Mouse (Mus musculus) limb, embryonic 14.5 days (tissue): ENCODE results near the gene Ctla4. TPM values are rescaled to one million over a fixed set of nuclear protein-coding genes. Genes with fewer than 3 reads are reported as not detected.
A peak's percentile ranks its signal among the peaks of the same experiment; 100 is the strongest.

Source experiments
- ATAC-seq: fragments of 200-750 bp; cut with Nextera tagmentation; 2 replicates; pipeline ENCODE4 v1.8.0; 2017; ENCODE audit warnings: low read depth, moderate number of reproducible peaks, moderate TSS enrichment; ENCODE audit not compliant: low FRiP score
- DNase-seq: peaks from one replicate; pipeline ENCODE4 v3.0.0-alpha.2; 2015; ENCODE audit warnings: low spot score
- H3K27ac ChIP-seq: fragments of 300-500 bp; sonication (generic); replicated peaks from 2 replicates; pipeline ENCODE4 v1.5.1; 2014; ENCODE audit warnings: low read depth, mild to moderate bottlenecking, low read length, moderate library complexity, mixed read lengths
- H3K27me3 ChIP-seq: fragments of 300-500 bp; sonication (generic); 2 replicates; pipeline ENCODE4 v1.6.1; 2014; ENCODE audit warnings: low read length, mixed read lengths; ENCODE audit not compliant: control insufficient read depth, insufficient read depth
- H3K36me3 ChIP-seq: fragments of 300-500 bp; sonication (generic); 2 replicates; pipeline ENCODE4 v1.6.1; 2014; ENCODE audit warnings: mild to moderate bottlenecking, low read length, moderate library complexity, mixed read lengths; ENCODE audit not compliant: control insufficient read depth, insufficient read depth
- H3K4me1 ChIP-seq: fragments of 300-500 bp; sonication (generic); 2 replicates; pipeline ENCODE4 v1.6.1; 2014; ENCODE audit warnings: antibody characterized with exemption, low read length, mixed read lengths; ENCODE audit not compliant: control insufficient read depth, insufficient read depth
- H3K4me2 ChIP-seq: fragments of 300-500 bp; sonication (generic); replicated peaks from 2 replicates; pipeline ENCODE4 v1.6.1; 2014; ENCODE audit warnings: low read depth, mild to moderate bottlenecking, low read length, moderate library complexity; ENCODE audit not compliant: severe bottlenecking
- H3K4me3 ChIP-seq: fragments of 300-500 bp; sonication (generic); replicated peaks from 2 replicates; pipeline ENCODE4 v1.5.1; 2014; ENCODE audit warnings: low read length
- H3K9ac ChIP-seq: fragments of 300-500 bp; sonication (generic); 2 replicates; pipeline ENCODE4 v1.6.1; 2014; ENCODE audit warnings: mild to moderate bottlenecking, low read depth, low read length, moderate library complexity; ENCODE audit not compliant: severe bottlenecking
- H3K9me3 ChIP-seq: fragments of 300-500 bp; sonication (generic); 2 replicates; pipeline ENCODE4 v1.6.1; 2016; ENCODE audit warnings: low read length; ENCODE audit not compliant: control insufficient read depth
- POLR2A ChIP-seq: fragments of 200-500 bp; IDR thresholded peaks from 2 replicates; pipeline ENCODE4 v1.8.0; 2012; ENCODE audit warnings: inconsistent platforms, mild to moderate bottlenecking, moderate library complexity, borderline replicate concordance; ENCODE audit not compliant: insufficient read depth, insufficient read length; ENCODE audit errors: extremely low read depth
- WGBS: fragments of 180-500 bp; shearing (Covaris S2); extraction: QIAGEN DNeasy Blood & Tissue Kit; methylation state at CpG from one replicate; pipeline ENCODE4 v1.1.7; 2014; 5-methylcytosine and 5-hydroxymethylcytosine counted together
- polyA plus RNA-seq, 2 experiments: library from polyadenylated mRNA; depleted of rRNA in 1 of 2; stranded (reverse) in 1 of 2; unstranded in 1 of 2; fragments of >200 nt; fragmentation: Nextera tagmentation in 1 of 2; extraction: Ambion mirVana in 1 of 2; gene quantifications; 2 replicates each; pipeline versions ENCODE4 v1.2.1 to v1.2.3; 2012 to 2014

The Ctla4 gene
- polyA plus RNA-seq, 2 experiments, result 0.26 to 0.34 TPM

- DNase-seq, result peak; percentile 45
- peak; percentile 29; the same call in 1 of the 2 replicates for ATAC-seq
- no peak for TF ChIP-seq POLR2A
- H3K4me2 ChIP-seq, result 0 out of 2 replicates have a peak overlapping the region, but pooled peaks have one; percentile 9
- H3K9me3 ChIP-seq, result no peaks in the 10 kb centered on the region
- no peak overlapping the region for H3K27ac ChIP-seq
- peaks cover 12% of the 10 kb centered on the region for H3K4me1 ChIP-seq
- H3K4me3 ChIP-seq, result no peak overlapping the region
- no peaks in the 10 kb centered on the region for H3K36me3 ChIP-seq
- 69% methylated on average over 5 of the region's 5 CpGs for WGBS
- H3K9ac ChIP-seq, result no peak overlapping the region
- H3K27me3 ChIP-seq, result no peaks in the 10 kb centered on the region
Measured at GRCm38 (mm10) chr1:60860955-60861354, 25.8 kb upstream of the Ctla4 start.

- no peak overlapping the region for H3K9ac ChIP-seq
- no peaks in the 10 kb centered on the region for H3K36me3 ChIP-seq
- no peaks in the 10 kb centered on the region for H3K27me3 ChIP-seq
- TF ChIP-seq POLR2A, result no peak
- ATAC-seq, result no peak
- DNase-seq, result no peak
- H3K4me1 ChIP-seq, result peaks cover 12% of the 10 kb centered on the region
- no peak overlapping the region for H3K4me2 ChIP-seq
- 78% methylated on average over 5 of the region's 5 CpGs for WGBS
- no peaks in the 10 kb centered on the region for H3K9me3 ChIP-seq
- no peak overlapping the region for H3K4me3 ChIP-seq
- no peak overlapping the region for H3K27ac ChIP-seq
Measured at GRCm38 (mm10) chr1:60861431-60861830, 25.4 kb upstream of the Ctla4 start.

- peaks cover 12% of the 10 kb centered on the region for H3K4me1 ChIP-seq
- WGBS, result 40% methylated on average over 3 of the region's 3 CpGs
- no peak overlapping the region for H3K4me3 ChIP-seq
- no peak overlapping the region for H3K9ac ChIP-seq
- no peaks in the 10 kb centered on the region for H3K36me3 ChIP-seq
- H3K4me2 ChIP-seq, result no peak overlapping the region
- TF ChIP-seq POLR2A, result no peak
- ATAC-seq (no peak), DNase-seq (no peak)
- peak overlapping the region; percentile 59 for H3K27ac ChIP-seq
- H3K9me3 ChIP-seq, result no peaks in the 10 kb centered on the region
- no peaks in the 10 kb centered on the region for H3K27me3 ChIP-seq
Measured at GRCm38 (mm10) chr1:60862510-60862909, 24.3 kb upstream of the Ctla4 start.

- Histone ChIP-seq H3K9ac (no peak overlapping the region), H3K36me3 (no peaks in the 10 kb centered on the region), H3K9me3 (no peaks in the 10 kb centered on the region), H3K27ac (peak overlapping the region; percentile 59), H3K4me2 (0 out of 2 replicates have a peak overlapping the region, but pooled peaks have one; percentile 8), H3K4me3 (no peak overlapping the region), H3K27me3 (no peaks in the 10 kb centered on the region), H3K4me1 (peaks cover 12% of the 10 kb centered on the region)
- DNase-seq (peak; percentile 36), ATAC-seq (peak; percentile 54; the same call in 1 of the 2 replicates)
- TF ChIP-seq POLR2A, result no peak
- 24% methylated on average over 13 of the region's 13 CpGs for WGBS
Measured at GRCm38 (mm10) chr1:60862951-60863461, 23.8 kb upstream of the Ctla4 start.

- 61% methylated on average over 3 of the region's 3 CpGs for WGBS
- Histone ChIP-seq H3K4me3 (no peak overlapping the region), H3K36me3 (no peaks in the 10 kb centered on the region), H3K4me2 (no peak overlapping the region), H3K27me3 (no peaks in the 10 kb centered on the region), H3K4me1 (peaks cover 12% of the 10 kb centered on the region), H3K9ac (no peak overlapping the region), H3K27ac (no peak overlapping the region; the same call in 1 of the 2 replicates), H3K9me3 (no peaks in the 10 kb centered on the region)
- DNase-seq, result no peak
- no peak for ATAC-seq
- no peak for TF ChIP-seq POLR2A
Measured at GRCm38 (mm10) chr1:60863701-60864100, 23.1 kb upstream of the Ctla4 start.
